Mouse (Mus musculus) lung, embryonic 16.5 days (tissue): Measurements from ENCODE around the gene Stard3. TPM values are rescaled to one million over a fixed set of nuclear protein-coding genes. Genes with fewer than 3 reads are reported as not detected.
A peak's percentile ranks its signal among the peaks of the same experiment; 100 is the strongest.
"Not testable (repeated sequence)": the region's sequence is repeated elsewhere in the genome, so short reads cannot be mapped to it uniquely, and the experiment has no call there.

Source experiments
- ATAC-seq: fragments of 200-750 bp; cut with Nextera tagmentation; 2 replicates; pipeline ENCODE4 v1.8.0; 2017; ENCODE audit warnings: low read depth, mild to moderate bottlenecking, moderate library complexity
- H3K27ac ChIP-seq: fragments of 300-500 bp; sonication (generic); 2 replicates; pipeline ENCODE4 v1.5.1; 2014; ENCODE audit warnings: mild to moderate bottlenecking, control low read depth, low read length
- H3K27me3 ChIP-seq: fragments of 300-500 bp; sonication (generic); 2 replicates; pipeline ENCODE4 v1.6.1; 2014; ENCODE audit warnings: low read depth, low read length, mixed read lengths; ENCODE audit not compliant: control insufficient read depth, insufficient read depth
- H3K36me3 ChIP-seq: fragments of 300-500 bp; sonication (generic); 2 replicates; pipeline ENCODE4 v1.6.1; 2014; ENCODE audit warnings: low read length; ENCODE audit not compliant: control insufficient read depth, insufficient read depth
- H3K4me1 ChIP-seq: fragments of 300-500 bp; sonication (generic); replicated peaks from 2 replicates; pipeline ENCODE4 v1.6.1; 2014; ENCODE audit warnings: low read length, mixed read lengths; ENCODE audit not compliant: control insufficient read depth, insufficient read depth
- H3K4me2 ChIP-seq: fragments of 300-500 bp; sonication (generic); 2 replicates; pipeline ENCODE4 v1.6.1; 2014; ENCODE audit warnings: low read depth, low read length, control low read depth
- H3K4me3 ChIP-seq: fragments of 300-500 bp; sonication (generic); 2 replicates; pipeline ENCODE4 v1.5.1; 2014; ENCODE audit warnings: mild to moderate bottlenecking, low read length, control low read depth
- H3K9ac ChIP-seq: fragments of 300-500 bp; sonication (generic); 2 replicates; pipeline ENCODE4 v1.6.1; 2014; ENCODE audit warnings: low read length, control low read depth
- H3K9me3 ChIP-seq: fragments of 300-500 bp; sonication (generic); 2 replicates; pipeline ENCODE4 v1.6.1; 2016; ENCODE audit warnings: low read length; ENCODE audit not compliant: control insufficient read depth
- WGBS: fragments of 180-500 bp; shearing (Covaris S2); extraction: QIAGEN DNeasy Blood & Tissue Kit; methylation state at CpG from one replicate; pipeline ENCODE4 v1.1.7; 2014; 5-methylcytosine and 5-hydroxymethylcytosine counted together
- polyA plus RNA-seq: library from polyadenylated mRNA; unstranded; fragments of >200 nt; fragmentation: Nextera tagmentation; extraction: Ambion mirVana; gene quantifications from 2 replicates; pipeline ENCODE4 v1.2.1, GENCODE M21; 2015

Gene Stard3
- polyA plus RNA-seq, 1 experiment from 2014 or later: 55.9 TPM

GRCm38 (mm10) chr11:98376756-98377155 lies 18.6 kb downstream of the Stard3 start:
- no peak overlapping the region for H3K4me2 ChIP-seq
- H3K4me3 ChIP-seq: no peak overlapping the region
- H3K9ac ChIP-seq: no peak overlapping the region
- H3K4me1 ChIP-seq: peaks cover 3% of the 10 kb centered on the region; the same call in 1 of the 2 replicates
- no peak overlapping the region for H3K27ac ChIP-seq
- no peak for ATAC-seq
- peaks cover 30% of the 10 kb centered on the region for H3K36me3 ChIP-seq
- no peaks in the 10 kb centered on the region for H3K27me3 ChIP-seq
- no peaks in the 10 kb centered on the region for H3K9me3 ChIP-seq
- 76% methylated on average over 5 of the region's 5 CpGs for WGBS

GRCm38 (mm10) chr11:98377787-98378186 lies 19.6 kb downstream of the Stard3 start:
- peaks cover 30% of the 10 kb centered on the region for H3K36me3 ChIP-seq
- no peak for ATAC-seq
- no peak overlapping the region for H3K9ac ChIP-seq
- H3K4me1 ChIP-seq: peaks cover 3% of the 10 kb centered on the region; the same call in 1 of the 2 replicates
- no peak overlapping the region for H3K4me2 ChIP-seq
- H3K27me3 ChIP-seq: no peaks in the 10 kb centered on the region
- 73% methylated on average over 11 of the region's 11 CpGs for WGBS
- no peak overlapping the region for H3K27ac ChIP-seq
- no peaks in the 10 kb centered on the region for H3K9me3 ChIP-seq
- no peak overlapping the region for H3K4me3 ChIP-seq

- 71% methylated on average over 7 of the region's 7 CpGs for WGBS
- H3K9ac ChIP-seq: no peak overlapping the region
- peaks cover 30% of the 10 kb centered on the region for H3K36me3 ChIP-seq
- no peaks in the 10 kb centered on the region for H3K9me3 ChIP-seq
- ATAC-seq: 0 out of 2 replicates have a peak, but pooled peaks have one; percentile 13
- H3K4me1 ChIP-seq: peaks cover 3% of the 10 kb centered on the region; the same call in 1 of the 2 replicates
- H3K27ac ChIP-seq: no peak overlapping the region
- no peak overlapping the region for H3K4me3 ChIP-seq
- H3K27me3 ChIP-seq: no peaks in the 10 kb centered on the region
- H3K4me2 ChIP-seq: no peak overlapping the region
Measured at GRCm38 (mm10) chr11:98379379-98379778, 21.2 kb downstream of the Stard3 start.

GRCm38 (mm10) chr11:98380106-98380505 lies 21.9 kb downstream of the Stard3 start:
- Histone ChIP-seq H3K36me3 (peaks cover 28% of the 10 kb centered on the region), H3K4me2 (no peak overlapping the region), H3K4me3 (no peak overlapping the region), H3K27me3 (peaks cover 4% of the 10 kb centered on the region), H3K9ac (no peak overlapping the region), H3K4me1 (peaks cover 3% of the 10 kb centered on the region; the same call in 1 of the 2 replicates), H3K9me3 (no peaks in the 10 kb centered on the region), H3K27ac (no peak overlapping the region)
- no peak for ATAC-seq
- 62% methylated on average over 6 of the region's 6 CpGs for WGBS

GRCm38 (mm10) chr11:98381651-98382050 lies 23.5 kb downstream of the Stard3 start:
- H3K4me3 ChIP-seq: no peak overlapping the region
- peaks cover 6% of the 10 kb centered on the region for H3K4me1 ChIP-seq
- no peak overlapping the region for H3K9ac ChIP-seq
- H3K4me2 ChIP-seq: no peak overlapping the region
- WGBS: 92% methylated on average over 2 of the region's 2 CpGs
- ATAC-seq: no peak
- H3K9me3 ChIP-seq: no peaks in the 10 kb centered on the region
- H3K27me3 ChIP-seq: peaks cover 18% of the 10 kb centered on the region
- peaks cover 20% of the 10 kb centered on the region for H3K36me3 ChIP-seq
- H3K27ac ChIP-seq: no peak overlapping the region

- H3K9me3 ChIP-seq, H3K4me2 ChIP-seq, H3K4me3 ChIP-seq, H3K27ac ChIP-seq, H3K9ac ChIP-seq, H3K4me1 ChIP-seq, ATAC-seq: not testable (repeated sequence)
- peaks cover 20% of the 10 kb centered on the region for H3K36me3 ChIP-seq
- H3K27me3 ChIP-seq: peaks cover 25% of the 10 kb centered on the region
- 34% methylated on average over 2 of the region's 2 CpGs for WGBS
Measured at GRCm38 (mm10) chr11:98382405-98382804, 24.2 kb downstream of the Stard3 start.

- no peak within 1 kb of the TSS for H3K4me3 ChIP-seq
- peaks cover 9% of the 10 kb centered on the region for H3K4me1 ChIP-seq
Measured at GRCm38 (mm10) chr11:98383261-98384030, 25.3 kb downstream of the Stard3 start, which contains the start of gene Tcap. Gene Tcap, plus strand, starts transcription at chr11:98383811.

GRCm38 (mm10) chr11:98384216-98384615 lies 26.0 kb downstream of the Stard3 start:
- H3K27ac ChIP-seq: no peak overlapping the region
- no peak overlapping the region for H3K9ac ChIP-seq
- H3K4me2 ChIP-seq: no peak overlapping the region
- peaks cover 10% of the 10 kb centered on the region for H3K36me3 ChIP-seq
- no peak overlapping the region for H3K4me3 ChIP-seq
- H3K27me3 ChIP-seq: peaks cover 31% of the 10 kb centered on the region
- H3K4me1 ChIP-seq: peaks cover 14% of the 10 kb centered on the region
- no peaks in the 10 kb centered on the region for H3K9me3 ChIP-seq
- 74% methylated on average over 20 of the region's 20 CpGs for WGBS
- no peak for ATAC-seq

More at GRCm38 (mm10) chr11:98383261-98384030, 25.3 kb downstream of the Stard3 start, which contains the start of gene Tcap:
- H3K4me2 ChIP-seq: no peak within 1 kb of the TSS
- 51% methylated on average over 14 of the region's 14 CpGs for WGBS
- ATAC-seq: no peak
- H3K9ac ChIP-seq: 0 out of 2 replicates have a peak within 1 kb of the TSS, but pooled peaks have one; percentile 15
- H3K9me3 ChIP-seq: no peaks in the 10 kb centered on the region
- H3K36me3 ChIP-seq: peaks cover 15% of the 10 kb centered on the region
- H3K27me3 ChIP-seq: peaks cover 31% of the 10 kb centered on the region
- H3K27ac ChIP-seq: no peak within 1 kb of the TSS

- WGBS: 64% methylated on average over 8 of the region's 8 CpGs
- Histone ChIP-seq H3K27me3 (peaks cover 31% of the 10 kb centered on the region), H3K27ac (no peak overlapping the region), H3K9ac (0 out of 2 replicates have a peak overlapping the region, but pooled peaks have one; percentile 15), H3K4me2 (no peak overlapping the region), H3K36me3 (peaks cover 7% of the 10 kb centered on the region), H3K4me1 (peaks cover 12% of the 10 kb centered on the region), H3K9me3 (no peaks in the 10 kb centered on the region), H3K4me3 (no peak overlapping the region)
- ATAC-seq: no peak
Measured at GRCm38 (mm10) chr11:98384721-98385637, 26.8 kb downstream of the Stard3 start.
